Mouse (Mus musculus) olfactory bulb, adult 2 months (tissue): ENCODE measurements around the gene Naaladl2.

ENCODE experiments used
- CTCF ChIP-seq: fragments of 200-500 bp; IDR thresholded peaks from 2 replicates; pipeline ENCODE4 v1.5.1; 2012; ENCODE audit warnings: low read depth, mild to moderate bottlenecking, low read length, moderate library complexity; ENCODE audit not compliant: insufficient read depth
- POLR2A ChIP-seq: fragments of 200-500 bp; IDR thresholded peaks from 2 replicates; pipeline ENCODE4 v1.6.1; 2012; ENCODE audit warnings: mild to moderate bottlenecking, low read depth, low read length, moderate library complexity; ENCODE audit not compliant: insufficient read depth

- TF ChIP-seq POLR2A (no peak), CTCF (no peak)
Measured at GRCm38 (mm10) chr3:24705778-24706423, 438.2 kb downstream of the Naaladl2 start.
